Mouse (Mus musculus) neural tube, embryonic 14.5 days (tissue): ENCODE measurements around the gene Syne1. TPM values are rescaled to one million over a fixed set of nuclear protein-coding genes. Genes with fewer than 3 reads are reported as not detected.

Source experiments
- ATAC-seq: fragments of 200-750 bp; cut with Nextera tagmentation; 2 replicates; pipeline ENCODE4 v1.8.0; 2017; ENCODE audit warnings: low read depth, mild to moderate bottlenecking, moderate TSS enrichment, moderate library complexity
- H3K27ac ChIP-seq: fragments of 300-500 bp; sonication (generic); 2 replicates; pipeline ENCODE4 v1.5.1; 2014; ENCODE audit warnings: low read depth, mild to moderate bottlenecking, control low read depth, low read length, moderate library complexity, mixed read lengths
- H3K27me3 ChIP-seq: fragments of 300-500 bp; sonication (generic); 2 replicates; pipeline ENCODE4 v1.6.1; 2014; ENCODE audit warnings: low read length; ENCODE audit not compliant: control insufficient read depth, insufficient read depth
- H3K36me3 ChIP-seq: fragments of 300-500 bp; sonication (generic); 2 replicates; pipeline ENCODE4 v1.6.1; 2014; ENCODE audit warnings: low read length, mixed read lengths; ENCODE audit not compliant: control insufficient read depth, insufficient read depth
- H3K4me1 ChIP-seq: fragments of 300-500 bp; sonication (generic); 2 replicates; pipeline ENCODE4 v1.6.1; 2014; ENCODE audit warnings: low read length; ENCODE audit not compliant: control insufficient read depth, insufficient read depth
- H3K4me2 ChIP-seq: fragments of 300-500 bp; sonication (generic); 2 replicates; pipeline ENCODE4 v1.6.1; 2014; ENCODE audit warnings: mild to moderate bottlenecking, low read depth, low read length, control low read depth
- H3K4me3 ChIP-seq: fragments of 300-500 bp; sonication (generic); 2 replicates; pipeline ENCODE4 v1.5.1; 2014; ENCODE audit warnings: low read depth, low read length, control low read depth, mixed read lengths
- H3K9ac ChIP-seq: fragments of 300-500 bp; sonication (generic); replicated peaks from 2 replicates; pipeline ENCODE4 v1.6.1; 2014; ENCODE audit warnings: low read depth, mild to moderate bottlenecking, control low read depth, low read length, mixed read lengths
- H3K9me3 ChIP-seq: fragments of 300-500 bp; sonication (generic); 2 replicates; pipeline ENCODE4 v1.6.1; 2016; ENCODE audit warnings: low read length; ENCODE audit not compliant: control insufficient read depth
- WGBS: fragments of 180-500 bp; shearing (Covaris S2); extraction: QIAGEN DNeasy Blood & Tissue Kit; methylation state at CpG from one replicate; pipeline ENCODE4 v1.1.7; 2014; 5-methylcytosine and 5-hydroxymethylcytosine counted together
- polyA plus RNA-seq: library from polyadenylated mRNA; unstranded; fragments of >200 nt; fragmentation: Nextera tagmentation; extraction: Ambion mirVana; gene quantifications from 2 replicates; pipeline ENCODE4 v1.2.1, GENCODE M21; 2014

Gene Syne1
- polyA plus RNA-seq, 1 experiment from 2014 or later = 29.5 TPM

DNA sequence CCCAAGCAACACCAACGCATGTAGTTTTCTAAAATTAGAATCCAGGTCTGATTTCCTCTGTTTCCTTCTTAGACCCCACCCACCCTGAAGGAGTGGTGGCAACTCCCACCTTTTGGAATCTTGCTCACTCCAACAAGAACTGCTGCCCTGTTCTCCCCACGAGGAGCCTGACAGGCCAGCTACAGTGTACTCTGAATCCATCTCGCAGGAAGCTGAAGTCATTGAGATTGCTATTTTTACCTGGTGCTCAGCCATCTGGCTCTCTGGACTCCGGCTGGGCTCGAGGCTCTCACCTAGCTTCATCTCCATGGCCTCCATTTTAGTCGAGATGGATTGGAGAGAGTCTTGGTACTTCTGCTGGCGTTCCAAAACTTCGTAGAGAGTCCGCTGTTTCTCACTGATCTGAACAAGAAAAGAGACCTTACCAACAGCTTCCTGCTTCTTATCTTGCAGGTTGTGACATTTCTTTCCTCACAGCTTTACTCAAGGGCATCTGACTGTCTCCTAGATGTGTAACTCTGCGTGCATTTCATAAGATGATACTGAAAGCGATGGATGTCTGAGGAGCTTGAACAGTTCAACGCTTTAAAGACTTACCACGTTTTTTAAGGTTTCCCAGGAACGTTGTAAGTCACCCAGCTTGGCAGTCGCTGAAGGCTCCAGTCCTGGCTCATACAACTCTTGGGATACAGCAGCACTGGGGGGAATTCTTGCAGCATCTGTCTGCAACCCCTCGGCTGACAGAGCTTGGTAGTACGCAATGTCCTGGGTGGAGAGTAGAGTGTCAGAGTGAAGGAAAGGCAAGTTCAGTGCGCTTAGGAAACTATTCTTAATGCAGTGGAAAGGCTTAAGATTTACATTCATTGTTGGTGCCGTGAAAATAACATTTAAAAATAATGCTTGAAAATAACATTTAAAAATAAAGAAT lies 365.9 kb downstream of the Syne1 start:
- Histone ChIP-seq H3K4me3 (no peak overlapping the region), H3K4me2 (no peak overlapping the region), H3K27me3 (no peaks in the 10 kb centered on the region), H3K36me3 (no peaks in the 10 kb centered on the region), H3K27ac (no peak overlapping the region), H3K4me1 (no peaks in the 10 kb centered on the region), H3K9ac (no peak overlapping the region), H3K9me3 (no peaks in the 10 kb centered on the region)
- ATAC-seq = no peak
- WGBS = 84% methylated on average over 19 of the region's 19 CpGs

- no peak for ATAC-seq
- 94% methylated on average over 4 of the region's 4 CpGs for WGBS
- Histone ChIP-seq H3K4me3 (no peak overlapping the region), H3K27me3 (no peaks in the 10 kb centered on the region), H3K27ac (no peak overlapping the region), H3K4me2 (no peak overlapping the region), H3K9me3 (no peaks in the 10 kb centered on the region), H3K9ac (no peak overlapping the region), H3K36me3 (no peaks in the 10 kb centered on the region), H3K4me1 (no peaks in the 10 kb centered on the region)
These were observed 369.5 kb downstream of the Syne1 start for GRCm38 (mm10) chr10:5181771-5182176.

- H3K4me3 ChIP-seq = no peak overlapping the region
- no peaks in the 10 kb centered on the region for H3K4me1 ChIP-seq
- WGBS = 84% methylated on average over 3 of the region's 3 CpGs
- H3K27ac ChIP-seq = no peak overlapping the region
- no peak overlapping the region for H3K4me2 ChIP-seq
- H3K27me3 ChIP-seq = no peaks in the 10 kb centered on the region
- H3K9me3 ChIP-seq = no peaks in the 10 kb centered on the region
- no peak overlapping the region for H3K9ac ChIP-seq
- ATAC-seq = no peak
- no peaks in the 10 kb centered on the region for H3K36me3 ChIP-seq
These were observed 371.4 kb downstream of the Syne1 start for GRCm38 (mm10) chr10:5179891-5180290.

DNA sequence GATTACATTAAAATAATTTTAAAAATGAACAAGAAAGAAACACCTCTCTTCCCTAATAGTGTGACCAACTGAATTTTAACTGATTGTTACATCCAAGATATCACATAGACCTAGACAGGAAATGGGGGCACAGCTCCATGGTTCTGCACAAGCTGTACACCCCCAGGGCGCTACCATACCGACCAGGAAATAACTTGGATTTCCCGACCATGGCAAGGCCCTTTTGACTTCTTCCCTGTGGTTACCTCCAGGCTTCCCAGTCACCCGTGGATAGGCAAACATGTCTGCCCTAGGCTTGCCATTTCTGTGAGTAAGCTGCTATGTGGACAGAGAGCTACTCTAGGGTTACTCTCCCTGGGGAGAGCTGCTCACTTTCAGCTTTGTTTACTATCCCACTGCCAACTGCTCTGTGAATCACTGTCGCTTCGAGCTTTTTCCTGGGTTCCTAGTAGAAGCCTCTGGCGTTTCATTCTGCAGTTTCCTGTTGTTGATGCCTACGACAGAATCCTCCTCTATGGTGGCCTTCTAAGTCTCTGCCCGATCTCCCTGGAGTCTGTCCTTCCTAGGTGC lies 373.8 kb downstream of the Syne1 start:
- 76% methylated on average over 9 of the region's 9 CpGs for WGBS
- ATAC-seq = no peak

DNA sequence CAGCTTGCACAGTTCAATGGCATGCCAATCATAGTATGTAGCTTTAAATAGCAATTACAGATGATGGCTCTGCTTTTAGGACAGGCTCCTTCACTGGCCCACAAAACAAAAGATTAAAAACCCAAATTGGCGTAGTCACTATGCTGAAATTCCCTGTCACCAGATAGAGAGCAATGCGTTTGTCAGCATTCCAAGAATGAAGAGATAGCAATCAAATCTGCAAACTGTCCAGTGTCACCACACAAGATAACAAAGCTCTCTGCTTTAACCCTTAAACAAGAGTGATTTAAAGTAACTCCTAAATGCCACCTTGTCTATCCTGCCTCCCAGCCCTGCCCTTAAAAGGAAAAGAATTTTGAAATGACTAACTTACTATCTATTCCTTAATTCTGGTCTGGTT lies 374.9 kb downstream of the Syne1 start:
- no peaks in the 10 kb centered on the region for H3K36me3 ChIP-seq
- H3K9ac ChIP-seq = no peak overlapping the region
- no peaks in the 10 kb centered on the region for H3K4me1 ChIP-seq
- WGBS = 77% methylated on average over 2 of the region's 2 CpGs
- no peak for ATAC-seq
- H3K4me2 ChIP-seq = no peak overlapping the region
- no peak overlapping the region for H3K27ac ChIP-seq
- H3K27me3 ChIP-seq = no peaks in the 10 kb centered on the region
- no peak overlapping the region for H3K4me3 ChIP-seq
- no peaks in the 10 kb centered on the region for H3K9me3 ChIP-seq

More for the DNA sequence above, 373.8 kb downstream of the Syne1 start:
- no peaks in the 10 kb centered on the region for H3K4me1 ChIP-seq
- H3K9me3 ChIP-seq = no peaks in the 10 kb centered on the region
- no peak overlapping the region for H3K27ac ChIP-seq
- no peaks in the 10 kb centered on the region for H3K36me3 ChIP-seq
- no peak overlapping the region for H3K4me3 ChIP-seq
- no peak overlapping the region for H3K9ac ChIP-seq
- H3K27me3 ChIP-seq = no peaks in the 10 kb centered on the region
- no peak overlapping the region for H3K4me2 ChIP-seq

GRCm38 (mm10) chr10:5170425-5170824 lies 380.9 kb downstream of the Syne1 start:
- no peaks in the 10 kb centered on the region for H3K9me3 ChIP-seq
- H3K36me3 ChIP-seq = 0 out of 2 replicates have a peak, but pooled peaks cover 5% of the 10 kb centered on the region
- H3K27ac ChIP-seq = no peak overlapping the region
- no peaks in the 10 kb centered on the region for H3K27me3 ChIP-seq
- H3K4me2 ChIP-seq = no peak overlapping the region
- H3K9ac ChIP-seq = no peak overlapping the region
- ATAC-seq = no peak
- H3K4me1 ChIP-seq = no peaks in the 10 kb centered on the region
- H3K4me3 ChIP-seq = no peak overlapping the region
- WGBS = 63% methylated on average over 1 of the region's 1 CpGs

DNA sequence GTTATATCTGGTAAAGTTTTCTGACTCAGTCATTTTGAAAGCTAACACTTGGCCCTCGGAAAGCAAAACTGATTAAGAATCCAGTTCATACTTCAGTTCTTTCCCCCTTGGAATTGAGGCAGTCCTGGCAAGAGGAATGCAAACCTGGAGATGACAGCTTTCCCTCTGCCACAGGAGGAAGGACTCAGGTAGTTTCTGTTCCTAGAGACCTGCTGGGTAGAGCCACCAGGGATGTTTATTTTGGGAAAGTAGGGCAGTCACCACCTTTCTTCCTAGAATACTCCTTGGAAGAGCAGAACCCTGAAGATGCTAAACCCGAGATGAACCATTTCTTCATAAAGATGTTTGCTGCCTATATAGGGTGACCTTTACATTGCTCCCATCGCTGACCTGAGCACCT lies 383.8 kb downstream of the Syne1 start:
- Histone ChIP-seq H3K27ac (no peak overlapping the region), H3K27me3 (no peaks in the 10 kb centered on the region), H3K9ac (no peak overlapping the region), H3K4me3 (no peak overlapping the region), H3K36me3 (0 out of 2 replicates have a peak, but pooled peaks cover 5% of the 10 kb centered on the region), H3K4me1 (no peaks in the 10 kb centered on the region), H3K9me3 (no peaks in the 10 kb centered on the region), H3K4me2 (no peak overlapping the region)
- no peak for ATAC-seq
- 85% methylated on average over 3 of the region's 3 CpGs for WGBS

- no peak for ATAC-seq
- Histone ChIP-seq H3K9me3 (no peaks in the 10 kb centered on the region), H3K4me2 (no peak overlapping the region), H3K9ac (no peak overlapping the region), H3K4me1 (no peaks in the 10 kb centered on the region), H3K27me3 (no peaks in the 10 kb centered on the region), H3K36me3 (0 out of 2 replicates have a peak, but pooled peaks cover 3% of the 10 kb centered on the region), H3K4me3 (no peak overlapping the region), H3K27ac (no peak overlapping the region)
- 92% methylated on average over 5 of the region's 5 CpGs for WGBS
These were observed 385.8 kb downstream of the Syne1 start for GRCm38 (mm10) chr10:5165439-5165838.

DNA sequence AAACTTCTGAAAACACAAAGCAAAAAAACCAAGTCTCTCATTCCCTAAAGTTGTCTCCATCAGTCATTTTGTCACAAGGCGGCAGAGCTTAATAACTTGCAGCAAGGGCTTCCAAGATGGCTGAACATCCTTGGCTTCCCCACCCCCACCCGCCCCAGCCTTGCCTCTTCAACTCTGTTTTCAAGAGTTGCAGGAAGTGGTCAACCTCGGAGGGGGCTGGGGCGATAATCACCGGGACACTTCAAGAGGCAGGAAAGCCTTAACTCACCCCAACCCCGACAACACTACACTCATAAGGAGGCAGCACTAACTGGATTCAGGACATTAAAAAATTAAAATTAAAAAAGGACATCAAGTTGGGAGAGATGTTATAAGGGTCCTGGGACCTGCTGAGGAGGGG lies 387.5 kb downstream of the Syne1 start:
- Histone ChIP-seq H3K4me3 (no peak overlapping the region), H3K9me3 (no peaks in the 10 kb centered on the region), H3K9ac (no peak overlapping the region), H3K4me2 (no peak overlapping the region), H3K27me3 (no peaks in the 10 kb centered on the region), H3K27ac (no peak overlapping the region), H3K36me3 (0 out of 2 replicates have a peak, but pooled peaks cover 3% of the 10 kb centered on the region), H3K4me1 (no peaks in the 10 kb centered on the region)
- WGBS = 77% methylated on average over 6 of the region's 6 CpGs
- no peak for ATAC-seq
